Mouse (Mus musculus) lung, postnatal 0 days (tissue): ENCODE data around the gene Ube2h.

Source experiments
- CTCF ChIP-seq: IDR thresholded peaks from 2 replicates; pipeline ENCODE4 v1.5.1; 2016; ENCODE audit warnings: antibody characterized with exemption, mild to moderate bottlenecking
- EP300 ChIP-seq: IDR thresholded peaks from 2 replicates; pipeline ENCODE4 v1.6.1; 2016; ENCODE audit warnings: antibody characterized with exemption, mild to moderate bottlenecking, control low read depth

- TF ChIP-seq EP300 (no peak), CTCF (no peak)
These were observed 29.0 kb downstream of the Ube2h start for GRCm38 (mm10) chr6:30275159-30275847.
